In genomic region chr14:41263853-41264755, GRCm38 (mm10) we compare ENCODE assay signal across 10 mouse cellular contexts. TPM values are rescaled to one million over a fixed set of nuclear protein-coding genes. Genes with fewer than 3 reads are reported as not detected.
A peak's percentile ranks its signal among the peaks of the same experiment; 100 is the strongest.
DNase-seq lines count a peak whose midpoint lies in the region; ATAC-seq and TF ChIP-seq lines count a peak whose summit lies in the region.
"Not testable (repeated sequence)": the region's sequence is repeated elsewhere in the genome, so short reads cannot be mapped to it uniquely, and the experiment has no call there.
"Had no signal": no experiment of that assay in that cellular context is flagged by ENCODE, and none has a peak within 500 bp of the region (broad histone marks: within the 10 kb centered on the region; RNA-seq: fewer than 3 reads in every experiment).

No protein-coding gene starts in this region.

- not testable (repeated sequence) for H3K9ac ChIP-seq in forebrain, embryonic 11.5 days (ENCODE audit: low read length); heart, embryonic 11.5 days (ENCODE audit: low read depth, low read length)

- H3K36me3 ChIP-seq in forebrain, embryonic 11.5 days (ENCODE audit: control insufficient read depth, insufficient read depth, low read length); heart, embryonic 11.5 days (ENCODE audit: control insufficient read depth, insufficient read depth, low read length): not testable (repeated sequence)

- ATAC-seq in forebrain, embryonic 11.5 days (replicated peaks; ENCODE audit: low FRiP score): peak; percentile 91
- ATAC-seq in heart, embryonic 11.5 days (replicated peaks; ENCODE audit: insufficient number of reproducible peaks, low FRiP score, low TSS enrichment): not testable (repeated sequence)

- 6% methylated on average over 23 of the region's 29 CpGs for WGBS in forebrain, embryonic 11.5 days
- 6% methylated on average over 21 of the region's 29 CpGs for WGBS in heart, embryonic 11.5 days (ENCODE audit: insufficient replicate concordance)

- peak overlapping the region; percentile 42 for H3K4me2 ChIP-seq in forebrain, embryonic 11.5 days (ENCODE audit: low read depth, low read length, severe bottlenecking)
- H3K4me2 ChIP-seq in heart, embryonic 11.5 days: peak overlapping the region; percentile 58

- H3K9me3 ChIP-seq in forebrain, embryonic 11.5 days (ENCODE audit: control insufficient read depth, low read length); heart, embryonic 11.5 days (replicated peaks; ENCODE audit: control insufficient read depth, low read length): not testable (repeated sequence)

- H3K4me3 ChIP-seq in forebrain, embryonic 11.5 days (ENCODE audit: low read depth, low read length); heart, embryonic 11.5 days (ENCODE audit: low read depth, low read length): not testable (repeated sequence)
- peak overlapping the region; percentile 37 for H3K4me3 ChIP-seq in left cerebral cortex, adult 2 months

- H3K27ac ChIP-seq in forebrain, embryonic 11.5 days (ENCODE audit: low read depth, low read length); heart, embryonic 11.5 days (ENCODE audit: low read depth, low read length); left cerebral cortex, adult 2 months: not testable (repeated sequence)

- not testable (repeated sequence) for H3K27me3 ChIP-seq in forebrain, embryonic 11.5 days (ENCODE audit: control insufficient read depth, insufficient read depth, low read length); heart, embryonic 11.5 days (ENCODE audit: control insufficient read depth, insufficient read depth, low read length)

- TF ChIP-seq CTCF in left cerebral cortex, adult 2 months (IDR thresholded peaks at IDR 0.05): not testable (repeated sequence)

- peak; percentile 6 to 17 for DNase-seq in adrenal gland, postnatal 36 days
- peak; percentile 49 for DNase-seq in forebrain, embryonic 11.5 days (ENCODE audit: low spot score)
- DNase-seq in kidney, adult 18-20 months: peak; percentile 10
- peak; percentile 56 to 63 for DNase-seq in left cerebral cortex, adult 2 months (ENCODE audit: extremely low spot score in 1 of 2, low spot score in 2 of 2)
- peak; percentile 12 to 35 for DNase-seq in lung, postnatal 4 days
- DNase-seq in retina, postnatal 1 day: peak; percentile 4
- peak; percentile 40 to 68 for DNase-seq in urinary bladder, postnatal 4 days (ENCODE audit: low spot score in 2 of 2)

- H3K4me1 ChIP-seq in forebrain, embryonic 11.5 days (replicated peaks; ENCODE audit: control insufficient read depth, insufficient read depth, low read length); heart, embryonic 11.5 days (ENCODE audit: control insufficient read depth, insufficient read depth, low read length): not testable (repeated sequence)

- intact Hi-C loops in left cerebral cortex, adult 2 months (cut with DNase I): not testable (repeated sequence)

RNA-seq across cellular contexts. Expression of gene Gm2832, which starts 14.5 kb away (rescaled TPM):
- not detected for total RNA-seq in adrenal gland, postnatal 36 days (2021)
- polyA plus RNA-seq in forebrain, embryonic 11.5 days (2014; fragmentation: Nextera tagmentation; extraction: Ambion mirVana): not detected in 2 replicates
- not detected in 2 replicates for polyA plus RNA-seq in heart, embryonic 11.5 days (2014; fragmentation: Nextera tagmentation; extraction: Ambion mirVana)
- under 1 TPM; 0.49 to 0.72 TPM for total RNA-seq in left cerebral cortex, adult 2 months (2021)
- total RNA-seq: heart, postnatal 10 days had no signal
- polyA plus RNA-seq: liver, embryonic 11.5 days had no signal

Comparison
In these comparisons a context has a peak if more than half of its experiments do, and no peak if none do; other contexts are left out.
1. DNase-seq: peak in every context shown above with its lines; median percentile 60 in left cerebral cortex, adult 2 months; 54 in urinary bladder, postnatal 4 days; 49 in forebrain, embryonic 11.5 days; 24 in lung, postnatal 4 days; 12 in adrenal gland, postnatal 36 days; 10 in kidney, adult 18-20 months; 4 in retina, postnatal 1 day.